22 mouse cellular contexts compared by ENCODE assay signal in the genomic region with DNA sequence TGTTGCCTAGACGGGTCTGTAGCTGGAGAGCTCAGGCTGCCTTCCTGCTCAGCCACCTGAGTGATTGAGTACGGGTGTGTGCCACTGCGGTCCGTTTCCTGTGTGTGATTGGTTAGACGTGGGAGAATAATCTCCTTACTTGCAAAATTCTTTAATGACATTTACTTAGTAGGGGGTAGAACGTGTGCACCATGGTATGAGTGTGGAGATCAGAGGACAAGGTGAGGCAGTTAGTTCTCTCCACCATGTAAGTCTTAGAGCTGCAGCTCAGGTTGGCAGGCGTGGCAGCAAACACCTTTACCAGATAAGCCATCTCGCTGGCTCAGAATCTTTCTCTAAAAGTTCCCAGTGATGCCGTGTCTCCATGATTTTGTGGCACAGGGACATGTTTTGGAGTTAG. TPM values are rescaled to one million over a fixed set of nuclear protein-coding genes. Genes with fewer than 3 reads are reported as not detected.
DNase-seq lines count a peak whose midpoint lies in the region; ATAC-seq and TF ChIP-seq lines count a peak whose summit lies in the region.
"Had no signal": no experiment of that assay in that cellular context is flagged by ENCODE, and none has a peak within 500 bp of the region (broad histone marks: within the 10 kb centered on the region; RNA-seq: fewer than 3 reads in every experiment).

No protein-coding gene starts in this region.

- TF ChIP-seq EP300 in stomach, postnatal 0 days (optimal IDR thresholded peaks at IDR 0.05): no peak

- peaks cover 8% of the 10 kb centered on the region for H3K4me1 ChIP-seq in stomach, embryonic 16.5 days (ENCODE audit: control insufficient read depth, insufficient read depth, low read length)
- 0 out of 2 replicates have a peak, but pooled peaks cover 2% of the 10 kb centered on the region for H3K4me1 ChIP-seq in stomach, postnatal 0 days (replicated peaks; ENCODE audit: control insufficient read depth, insufficient read depth)
- peaks cover 25% of the 10 kb centered on the region for H3K4me1 ChIP-seq in midbrain, embryonic 10.5 days

- no peaks in the 10 kb centered on the region for H3K27me3 ChIP-seq in stomach, embryonic 16.5 days (ENCODE audit: control insufficient read depth, insufficient read depth, low read length)
- no peaks in the 10 kb centered on the region for H3K27me3 ChIP-seq in stomach, postnatal 0 days (ENCODE audit: control insufficient read depth, insufficient read depth, low read length)
- no peaks in the 10 kb centered on the region for H3K27me3 ChIP-seq in midbrain, embryonic 10.5 days (ENCODE audit: low read depth, poor library complexity, severe bottlenecking)
- H3K27me3 ChIP-seq: CH12.LX, Patski had no signal

- TF ChIP-seq CTCF in gastrocnemius, adult 2 months (IDR thresholded peaks at IDR 0.05): no peak
- no peak for TF ChIP-seq CTCF in stomach, postnatal 0 days (IDR thresholded peaks at IDR 0.05; ENCODE audit: low read depth)

- H3K9ac ChIP-seq in stomach, embryonic 16.5 days (ENCODE audit: low read length): no peak overlapping the region
- no peak overlapping the region for H3K9ac ChIP-seq in stomach, postnatal 0 days (ENCODE audit: low read length)

- H3K36me3 ChIP-seq in stomach, embryonic 16.5 days (ENCODE audit: control insufficient read depth, insufficient read depth, low read length): peaks cover 39% of the 10 kb centered on the region
- peaks cover 25% of the 10 kb centered on the region for H3K36me3 ChIP-seq in stomach, postnatal 0 days (ENCODE audit: control insufficient read depth, insufficient read depth, low read length)
- peaks cover 84% of the 10 kb centered on the region for H3K36me3 ChIP-seq in midbrain, embryonic 10.5 days

- H3K4me3 ChIP-seq in gastrocnemius, adult 2 months: no peak overlapping the region; the same call in 1 of the 2 replicates
- no peak overlapping the region for H3K4me3 ChIP-seq in stomach, embryonic 16.5 days (replicated peaks; ENCODE audit: low read length)
- no peak overlapping the region for H3K4me3 ChIP-seq in stomach, postnatal 0 days (ENCODE audit: low read depth, low read length)
- H3K4me3 ChIP-seq in midbrain, embryonic 10.5 days: no peak overlapping the region

- no peak for DNase-seq in gastrocnemius, adult 2 months
- DNase-seq in gastrocnemius, postnatal 10 days: no peak
- peak; percentile 3 for DNase-seq in gastrocnemius, postnatal 25 days
- DNase-seq in gastrocnemius, postnatal 14 days: no peak
- no peak for DNase-seq in stomach, postnatal 0 days (ENCODE audit: low spot score)
- no peak for DNase-seq in testis, postnatal 14 days (ENCODE audit: low spot score)
- no peak for DNase-seq in midbrain, embryonic 10.5 days (ENCODE audit: low spot score)
- DNase-seq: adrenal gland, adult 2 months; adrenal gland, adult 8-10 months; adrenal gland, postnatal 10 days; adrenal gland, postnatal 14 days; adrenal gland, postnatal 25 days; adrenal gland, postnatal 36 days; B cell, adult 2 months; cerebellum, adult 11 months; cerebellum, adult 11-12 months had no signal

- intact Hi-C loops in gastrocnemius, adult 2 months (cut with DNase I): no loop called here
- intact Hi-C loops in gastrocnemius, postnatal 14 days (cut with DNase I; ENCODE audit: low total_unique reads): no loop called here

- no peaks in the 10 kb centered on the region for H3K9me3 ChIP-seq in stomach, embryonic 16.5 days (replicated peaks; ENCODE audit: control insufficient read depth, low read length)
- H3K9me3 ChIP-seq in stomach, postnatal 0 days (ENCODE audit: control insufficient read depth, low read length): no peaks in the 10 kb centered on the region
- H3K9me3 ChIP-seq in midbrain, embryonic 10.5 days (replicated peaks): no peaks in the 10 kb centered on the region
- H3K9me3 ChIP-seq: G1E had no signal

- 73% methylated on average over 9 of the region's 9 CpGs for WGBS in stomach, embryonic 16.5 days
- WGBS in stomach, postnatal 0 days: 73% methylated on average over 9 of the region's 9 CpGs
- 91% methylated on average over 9 of the region's 9 CpGs for WGBS in midbrain, embryonic 10.5 days

- ATAC-seq in stomach, embryonic 16.5 days (ENCODE audit: insufficient read depth, low FRiP score): peak; percentile 84
- peak; percentile 65; the same call in 1 of the 2 replicates for ATAC-seq in stomach, postnatal 0 days (ENCODE audit: low FRiP score, low TSS enrichment)
- ATAC-seq: activated CD4-positive, CD25-positive, alpha-beta regulatory T cell, adult 4 months; CD4-positive, CD25-positive, alpha-beta regulatory T cell, adult 4 months; Patski had no signal

- peak overlapping the region; percentile 92 for H3K27ac ChIP-seq in gastrocnemius, adult 2 months
- H3K27ac ChIP-seq in stomach, embryonic 16.5 days (ENCODE audit: low read length): peak overlapping the region; percentile 66; the same call in 1 of the 2 replicates
- no peak overlapping the region for H3K27ac ChIP-seq in stomach, postnatal 0 days (replicated peaks)
- H3K27ac ChIP-seq in midbrain, embryonic 10.5 days (replicated peaks): no peak overlapping the region

- H3K4me2 ChIP-seq in stomach, embryonic 16.5 days (ENCODE audit: low read depth, low read length): no peak overlapping the region
- H3K4me2 ChIP-seq in stomach, postnatal 0 days (replicated peaks; ENCODE audit: low read depth): no peak overlapping the region

RNA-seq across cellular contexts. Expression of a gene that starts 5.7 kb away (rescaled TPM):
- 100 to 1,000 TPM; 173 to 178 TPM for total RNA-seq in gastrocnemius, adult 2 months (2021)
- 100 to 1,000 TPM; 157 to 182 TPM for total RNA-seq in gastrocnemius, postnatal 10 days (2021)
- total RNA-seq in gastrocnemius, postnatal 25 days (2021): 100 to 1,000 TPM; 146 to 183 TPM
- 100 to 1,000 TPM; 166 to 179 TPM for total RNA-seq in gastrocnemius, postnatal 14 days (2021)
- polyA plus RNA-seq in stomach, embryonic 16.5 days (2015; fragmentation: Nextera tagmentation; extraction: Ambion mirVana): 164 and 166 TPM in 2 replicates
- polyA plus RNA-seq in stomach, postnatal 0 days (2015; fragmentation: Nextera tagmentation; extraction: Ambion mirVana): 77.0 and 79.7 TPM in 2 replicates
- polyA plus RNA-seq in midbrain, embryonic 10.5 days (2016; fragmentation: Nextera tagmentation; extraction: Ambion mirVana): 202 and 228 TPM in 2 replicates

RNA-seq across cellular contexts. Expression of a gene that starts 23.6 kb away (rescaled TPM):
- 10 to 100 TPM; 16.9 to 20.4 TPM for total RNA-seq in gastrocnemius, adult 2 months (2021)
- 10 to 100 TPM; 10.6 to 13.6 TPM for total RNA-seq in gastrocnemius, postnatal 10 days (2021)
- 10 to 100 TPM; 11.0 to 12.5 TPM for total RNA-seq in gastrocnemius, postnatal 25 days (2021)
- total RNA-seq in gastrocnemius, postnatal 14 days (2021): 10 to 100 TPM in 1 of 2 experiments, 1 to 10 TPM in 1; 9.0 to 10.2 TPM
- polyA plus RNA-seq in stomach, embryonic 16.5 days (2015; fragmentation: Nextera tagmentation; extraction: Ambion mirVana): 55.9 and 73.5 TPM in 2 replicates
- polyA plus RNA-seq in stomach, postnatal 0 days (2015; fragmentation: Nextera tagmentation; extraction: Ambion mirVana): 44.8 and 49.4 TPM in 2 replicates
- 38.0 and 38.8 TPM in 2 replicates for polyA plus RNA-seq in midbrain, embryonic 10.5 days (2016; fragmentation: Nextera tagmentation; extraction: Ambion mirVana)

Comparison
In these comparisons a context has a peak if more than half of its experiments do, and no peak if none do; other contexts are left out.
1. H3K27ac ChIP-seq: peak in gastrocnemius, adult 2 months (single experiment) and stomach, embryonic 16.5 days (single experiment); none in stomach, postnatal 0 days (single experiment) and midbrain, embryonic 10.5 days (single experiment).